Mouse (Mus musculus) liver, adult (tissue): ENCODE results near the gene Sf3b2.

Experiments
- GATA4 ChIP-seq: IDR thresholded peaks from 2 replicates; pipeline ENCODE4 v1.6.1; 2014; ENCODE audit warnings: mild to moderate bottlenecking, low read length; ENCODE audit not compliant: insufficient replicate concordance

Gene Sf3b2

DNA sequence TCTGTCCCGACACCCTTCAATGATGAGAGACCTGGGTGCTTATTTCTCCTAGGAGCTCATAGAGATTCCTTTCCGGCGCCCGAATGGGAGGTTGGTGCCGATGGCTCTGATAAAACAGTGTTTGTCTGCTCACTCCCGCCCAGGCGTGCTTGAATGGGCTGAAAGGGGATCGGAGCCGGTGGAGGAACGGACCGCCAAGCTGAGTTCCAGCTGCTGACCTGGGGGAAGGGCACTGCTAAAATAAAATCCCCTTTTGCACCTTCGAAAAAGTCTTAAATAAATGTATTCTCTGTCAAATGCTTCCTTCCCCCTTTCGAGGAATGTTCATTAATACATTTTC lies 451 bp upstream of the Sf3b2 start:
- no peak for TF ChIP-seq GATA4

DNA sequence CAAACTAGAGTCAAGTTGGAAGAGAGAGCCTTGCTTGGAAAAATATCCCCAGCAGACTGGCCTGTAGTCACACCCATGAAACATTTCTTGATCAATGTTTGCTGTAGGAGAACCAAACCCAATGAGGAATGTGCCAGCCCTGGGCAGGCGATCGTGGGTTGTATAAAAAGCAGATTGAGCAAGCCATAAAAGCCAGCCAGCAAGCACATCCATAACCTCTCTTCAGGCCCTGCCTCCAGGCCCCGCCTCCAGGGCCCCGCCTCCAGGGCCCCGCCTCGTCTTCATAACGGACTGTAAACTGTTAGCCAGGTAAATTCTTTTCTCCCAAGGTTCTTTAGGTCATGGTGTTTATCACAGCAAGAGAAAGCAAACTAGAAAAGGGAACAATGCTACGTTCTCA lies 16.9 kb downstream of the Sf3b2 start:
- no peak for TF ChIP-seq GATA4

DNA sequence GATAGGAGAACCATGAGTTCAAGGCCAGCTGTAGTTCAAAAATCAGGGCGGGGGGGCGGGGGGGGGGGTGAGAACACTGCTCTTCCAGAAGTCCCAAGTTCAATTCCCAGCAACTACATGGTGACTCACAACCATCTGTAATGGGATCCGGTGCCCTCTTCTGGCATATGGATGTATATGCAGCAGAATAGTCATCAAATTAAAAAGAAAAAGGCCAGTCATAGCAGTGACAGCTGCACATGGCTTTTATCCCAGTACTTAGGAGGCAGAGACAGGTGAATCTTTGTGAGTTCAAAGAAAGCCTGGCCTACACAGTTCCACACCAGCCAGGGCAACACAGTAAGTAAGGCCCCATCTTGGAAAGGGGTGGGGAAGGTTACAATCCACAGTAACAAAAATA lies 18.1 kb downstream of the Sf3b2 start:
- TF ChIP-seq GATA4 = no peak

- no peak for TF ChIP-seq GATA4
These were observed 18.7 kb downstream of the Sf3b2 start for GRCm38 (mm10) chr19:5276531-5276930.

DNA sequence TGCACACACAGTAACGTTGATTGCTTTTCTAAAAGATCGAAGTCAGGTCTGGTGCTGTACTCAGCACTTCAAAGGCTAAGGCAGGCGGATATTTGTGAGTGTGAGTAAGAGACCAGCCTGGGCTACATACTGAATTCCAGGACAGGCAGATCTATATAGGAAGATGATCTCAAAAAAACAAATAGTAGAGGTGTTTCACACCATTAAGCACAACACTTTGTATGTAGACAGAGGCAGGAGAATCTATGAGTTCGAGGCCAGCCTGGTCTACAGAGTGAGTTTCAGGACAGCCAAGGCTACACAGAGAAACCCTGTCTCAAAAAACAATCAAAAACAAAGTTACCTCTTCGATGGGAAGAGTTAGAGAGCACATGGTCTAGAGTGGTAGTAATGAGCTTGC lies 19.5 kb downstream of the Sf3b2 start:
- TF ChIP-seq GATA4 = no peak

DNA sequence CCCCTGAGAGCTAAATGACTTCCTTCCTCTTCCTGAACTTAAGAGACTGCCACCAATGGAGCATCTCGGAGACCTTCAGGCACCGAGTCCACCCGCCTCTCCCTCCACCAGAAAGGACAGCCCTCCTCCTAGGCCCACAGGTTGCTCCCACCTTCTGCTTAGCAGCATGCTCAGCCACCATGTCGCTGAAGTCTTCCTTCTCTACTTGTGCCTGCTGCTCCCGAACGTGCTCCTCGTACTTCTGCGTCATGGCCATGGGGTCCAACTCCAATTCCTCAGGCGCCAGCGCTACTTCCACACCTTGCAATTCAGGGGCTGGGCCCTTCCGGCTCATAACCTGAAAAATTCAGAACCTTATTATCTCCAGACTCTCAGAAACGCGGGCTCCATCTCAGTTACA lies 20.6 kb downstream of the Sf3b2 start:
- no peak for TF ChIP-seq GATA4

- no peak for TF ChIP-seq GATA4
These were observed 21.3 kb downstream of the Sf3b2 start for GRCm38 (mm10) chr19:5273916-5274315.

DNA sequence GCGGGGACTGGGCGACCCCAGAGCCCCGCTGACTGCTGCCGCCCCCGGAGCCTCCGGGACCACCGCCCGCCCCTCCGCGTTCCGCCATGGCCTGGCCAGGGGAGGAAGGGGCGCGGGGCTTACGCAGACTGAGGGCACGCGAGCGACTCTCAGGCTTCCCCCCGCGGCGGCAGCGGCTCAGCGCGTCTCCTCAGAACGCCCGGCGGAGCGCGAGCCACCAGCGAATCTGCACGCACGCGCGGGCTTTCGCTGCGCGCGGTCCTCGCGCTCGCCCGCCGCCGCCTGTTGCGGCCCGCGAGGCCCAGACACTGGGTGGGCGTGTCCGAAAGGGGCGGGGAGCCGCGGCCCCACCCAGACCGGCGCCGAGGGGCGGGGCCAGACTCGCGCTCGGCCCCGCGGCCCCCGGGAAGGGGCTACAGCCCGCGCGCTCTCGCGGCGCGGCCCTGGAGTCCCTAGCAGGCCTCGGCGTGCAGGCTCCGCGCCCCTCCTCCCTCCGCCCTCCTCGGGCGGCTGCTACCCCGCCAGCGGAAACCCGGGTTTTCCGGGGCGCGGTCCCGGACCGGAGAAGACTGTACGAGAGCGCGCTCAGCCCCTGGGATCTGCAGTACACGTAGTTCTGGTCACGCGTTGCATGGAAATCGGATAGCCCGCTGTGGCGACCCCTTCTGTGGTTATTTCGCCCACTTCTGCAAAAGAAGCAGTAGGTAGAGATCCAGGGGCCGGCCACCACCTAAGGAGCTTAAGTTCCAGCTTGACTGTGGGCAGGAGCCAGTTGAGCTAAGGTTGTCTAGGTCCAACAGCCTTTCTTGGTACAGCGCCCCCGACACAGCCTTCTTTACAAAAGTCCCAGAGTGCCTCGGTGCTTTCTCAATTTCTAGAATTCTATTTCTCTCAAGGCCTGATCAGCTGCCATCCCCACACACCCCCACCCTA lies 22.2 kb downstream of the Sf3b2 start, which contains the start of gene Pacs1:
Pacs1 (minus strand) TSS at position 319 of the 933 bp plus-strand sequence.
- TF ChIP-seq GATA4 = peak; percentile 35; the same call in 1 of the 2 replicates

DNA sequence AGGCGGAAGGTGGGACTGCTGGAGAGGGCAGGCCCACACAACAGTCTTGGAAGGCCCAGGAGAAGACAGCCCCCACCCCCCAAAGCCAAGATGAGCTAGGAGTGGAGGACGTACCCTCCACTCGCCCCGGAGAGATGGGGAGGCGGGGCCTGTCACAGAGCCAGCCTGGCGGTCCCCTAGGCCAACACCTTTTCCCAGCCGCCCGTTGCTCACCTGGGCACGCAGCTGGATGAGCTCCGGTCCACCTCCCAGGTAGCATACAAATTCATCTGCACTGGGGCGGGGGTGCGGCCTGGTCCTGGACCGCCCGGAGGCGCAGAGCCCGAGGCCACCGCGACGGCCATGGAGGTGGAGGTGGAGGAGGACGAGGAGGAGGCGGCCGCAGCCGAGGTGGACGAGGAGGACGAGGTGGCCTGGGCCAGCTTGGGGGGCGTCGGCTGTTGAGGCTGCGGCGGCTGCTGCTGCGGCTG lies 22.9 kb downstream of the Sf3b2 start:
- no peak for TF ChIP-seq GATA4

DNA sequence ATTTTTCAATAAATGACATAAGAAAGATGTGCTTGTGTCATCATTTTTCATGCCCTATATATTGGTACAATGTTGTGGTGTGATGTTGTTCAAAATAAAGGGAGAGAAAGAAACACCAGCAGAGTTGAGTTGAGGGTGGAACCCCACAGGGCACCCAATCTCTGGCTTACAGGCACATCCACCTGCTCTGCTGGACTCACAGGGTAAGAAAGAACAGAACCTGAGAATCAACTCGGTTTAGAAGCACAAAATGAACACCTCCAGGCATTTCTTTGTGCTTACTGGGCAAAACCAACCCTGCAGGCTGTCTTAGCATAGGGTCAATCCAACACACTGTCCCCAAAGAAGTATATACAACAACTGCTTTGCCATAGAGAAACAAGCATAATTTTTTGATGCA lies 23.8 kb downstream of the Sf3b2 start:
- TF ChIP-seq GATA4 = no peak

- no peak for TF ChIP-seq GATA4
These were observed 25.9 kb downstream of the Sf3b2 start for GRCm38 (mm10) chr19:5269392-5269791.

DNA sequence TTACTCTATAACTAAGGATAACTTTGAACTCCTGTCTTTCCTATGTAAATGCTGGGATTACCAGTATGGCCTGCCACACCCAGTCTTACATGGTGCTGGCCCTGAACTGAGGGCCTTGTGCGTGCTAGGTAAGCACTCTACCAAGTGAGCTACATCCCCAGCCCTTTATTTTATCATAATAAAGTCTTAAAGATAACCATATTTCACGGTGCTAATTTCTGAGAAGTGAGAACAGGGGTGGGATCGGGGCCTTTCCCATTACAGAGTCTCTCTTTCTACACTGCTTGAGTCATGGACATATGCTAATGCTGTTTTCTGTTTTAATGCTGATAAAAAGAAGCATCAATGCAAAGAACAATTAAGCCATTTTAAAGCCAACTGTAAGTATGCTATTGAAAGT lies 26.4 kb downstream of the Sf3b2 start:
- no peak for TF ChIP-seq GATA4

- TF ChIP-seq GATA4 = no peak
These were observed 27.2 kb downstream of the Sf3b2 start for GRCm38 (mm10) chr19:5268017-5268416.

GRCm38 (mm10) chr19:5267015-5267414 lies 28.2 kb downstream of the Sf3b2 start:
- no peak for TF ChIP-seq GATA4

GRCm38 (mm10) chr19:5257140-5257539 lies 38.1 kb downstream of the Sf3b2 start:
- no peak for TF ChIP-seq GATA4

DNA sequence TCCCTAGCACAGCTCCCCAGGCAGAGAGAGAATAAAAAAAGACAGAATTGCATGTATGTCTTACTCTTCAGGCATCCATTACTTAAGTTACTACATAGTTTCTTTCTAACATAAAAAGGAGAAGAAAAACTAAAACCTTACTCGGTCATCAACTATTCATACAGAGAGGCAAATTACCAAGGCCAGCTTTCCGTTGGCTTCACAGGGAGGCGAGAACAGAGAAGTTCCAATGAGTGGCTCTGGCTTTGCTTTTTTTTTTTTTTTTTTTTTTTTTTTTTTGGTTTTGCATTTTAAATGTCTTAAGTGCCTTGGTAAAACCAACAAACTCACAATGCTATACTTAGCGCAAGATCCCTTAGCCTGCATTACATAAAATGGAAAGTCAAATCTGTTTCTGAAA lies 62.6 kb downstream of the Sf3b2 start:
- no peak for TF ChIP-seq GATA4

DNA sequence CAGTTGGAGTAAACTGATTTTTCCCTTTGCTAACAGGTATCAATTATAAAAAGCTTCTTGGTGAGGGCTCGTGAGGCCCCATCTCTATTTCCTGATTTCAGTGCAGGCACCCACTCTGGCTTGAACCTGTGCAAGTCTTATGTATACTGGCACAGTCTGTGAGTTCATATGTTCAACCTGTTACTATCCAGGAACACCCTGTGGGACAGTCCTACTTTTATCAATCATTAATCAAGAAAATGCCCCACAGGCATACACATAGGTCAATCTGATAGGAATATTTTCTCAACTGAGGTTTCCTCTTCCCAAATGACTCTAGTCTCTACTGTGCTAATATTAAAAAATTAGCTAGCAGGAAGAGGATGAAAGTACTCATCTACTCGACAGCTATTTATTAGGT lies 65.1 kb downstream of the Sf3b2 start:
- no peak for TF ChIP-seq GATA4
